Mouse (Mus musculus): ENCODE measurements around the gene Mgat3. TPM values are rescaled to one million over a fixed set of nuclear protein-coding genes. Genes with fewer than 3 reads are reported as not detected.

The Mgat3 gene
- total RNA-seq, 2 experiments from 2014 or later = 0.87 to 1.1 TPM

- DNase-seq = no peak
These were observed 24.0 kb upstream of the Mgat3 start for GRCm38 (mm10) chr15:80149517-80149916.

GRCm38 (mm10) chr15:80152663-80153062 lies 20.9 kb upstream of the Mgat3 start:
- DNase-seq = no peak

GRCm38 (mm10) chr15:80153757-80154156 lies 19.8 kb upstream of the Mgat3 start:
- no peak for DNase-seq

GRCm38 (mm10) chr15:80155707-80156106 lies 17.8 kb upstream of the Mgat3 start:
- DNase-seq = no peak

GRCm38 (mm10) chr15:80157197-80157943 lies 16.2 kb upstream of the Mgat3 start:
- DNase-seq = no peak

- no peak for DNase-seq
These were observed 15.4 kb upstream of the Mgat3 start for GRCm38 (mm10) chr15:80158001-80158706.

GRCm38 (mm10) chr15:80158707-80159090 lies 14.8 kb upstream of the Mgat3 start:
- DNase-seq = no peak

- DNase-seq = no peak
These were observed 14.1 kb upstream of the Mgat3 start for GRCm38 (mm10) chr15:80159286-80159901.

GRCm38 (mm10) chr15:80160223-80160622 lies 13.3 kb upstream of the Mgat3 start:
- DNase-seq = no peak

- peak; percentile 51 for DNase-seq
These were observed 12.8 kb upstream of the Mgat3 start for GRCm38 (mm10) chr15:80160726-80161125.

- DNase-seq = no peak
These were observed 12.3 kb upstream of the Mgat3 start for GRCm38 (mm10) chr15:80161199-80161598.

- no peak for DNase-seq
These were observed 11.0 kb upstream of the Mgat3 start for GRCm38 (mm10) chr15:80162401-80162964.

- no peak for DNase-seq
These were observed 10.2 kb upstream of the Mgat3 start for GRCm38 (mm10) chr15:80163274-80163673.

- DNase-seq = no peak
These were observed 9.8 kb upstream of the Mgat3 start for GRCm38 (mm10) chr15:80163716-80164115.

GRCm38 (mm10) chr15:80165396-80165795 lies 8.1 kb upstream of the Mgat3 start:
- DNase-seq = no peak

GRCm38 (mm10) chr15:80169484-80169883 lies 4.0 kb upstream of the Mgat3 start:
- DNase-seq = no peak

GRCm38 (mm10) chr15:80170357-80170756 lies 3.2 kb upstream of the Mgat3 start:
- DNase-seq = no peak

GRCm38 (mm10) chr15:80171286-80171685 lies 2.2 kb upstream of the Mgat3 start:
- no peak for DNase-seq

- DNase-seq = no peak
These were observed 1.7 kb upstream of the Mgat3 start for GRCm38 (mm10) chr15:80171791-80172190.

- DNase-seq = no peak
These were observed 468 bp downstream of the Mgat3 start for GRCm38 (mm10) chr15:80173781-80174597.

GRCm38 (mm10) chr15:80174598-80174875 lies 1.0 kb downstream of the Mgat3 start:
- no peak for DNase-seq

- DNase-seq = no peak
These were observed 1.8 kb downstream of the Mgat3 start for GRCm38 (mm10) chr15:80175316-80175715.

Data from gastrocnemius, postnatal 25 days (tissue).